Mouse (Mus musculus) cerebellum, adult 9-10 months (tissue): Measurements from ENCODE around the gene Ankle1.

ENCODE experiments used
- DNase-seq: peaks from one replicate; pipeline ENCODE4 v3.0.0; 2022

Gene Ankle1

GRCm38 (mm10) chr8:71381971-71382961 is 23.5 kb upstream of the Ankle1 start:
- peak; percentile 86 for DNase-seq

- DNase-seq: peak; percentile 42
Measured at GRCm38 (mm10) chr8:71383396-71383795, 22.4 kb upstream of the Ankle1 start.

GRCm38 (mm10) chr8:71383860-71384259 is 21.9 kb upstream of the Ankle1 start:
- DNase-seq: no peak

GRCm38 (mm10) chr8:71385212-71385835 is 20.5 kb upstream of the Ankle1 start:
- DNase-seq: no peak

GRCm38 (mm10) chr8:71388267-71388666 is 17.5 kb upstream of the Ankle1 start:
- DNase-seq: no peak

GRCm38 (mm10) chr8:71391696-71392095 is 14.1 kb upstream of the Ankle1 start:
- DNase-seq: no peak

GRCm38 (mm10) chr8:71392391-71392790 is 13.4 kb upstream of the Ankle1 start:
- DNase-seq: no peak

- DNase-seq: no peak
Measured at GRCm38 (mm10) chr8:71392871-71393270, 12.9 kb upstream of the Ankle1 start.

- no peak for DNase-seq
Measured at GRCm38 (mm10) chr8:71394481-71394880, 11.3 kb upstream of the Ankle1 start.

GRCm38 (mm10) chr8:71395071-71395470 is 10.7 kb upstream of the Ankle1 start:
- DNase-seq: peak; percentile 52

GRCm38 (mm10) chr8:71395629-71396028 is 10.2 kb upstream of the Ankle1 start, which contains the start of gene Ushbp1:
Ushbp1 (minus strand) TSS chr8:71395802.
- peak; percentile 61 for DNase-seq

GRCm38 (mm10) chr8:71396639-71397305 is 9.0 kb upstream of the Ankle1 start, which contains the start of gene Babam1:
Babam1 (plus strand) TSS chr8:71396861.
- DNase-seq: peak; percentile 98

GRCm38 (mm10) chr8:71397701-71398100 is 8.1 kb upstream of the Ankle1 start:
- peak; percentile 47 for DNase-seq

- DNase-seq: no peak
Measured at GRCm38 (mm10) chr8:71400826-71401225, 5.0 kb upstream of the Ankle1 start.

- DNase-seq: no peak
Measured at GRCm38 (mm10) chr8:71401454-71401853, 4.4 kb upstream of the Ankle1 start.

- peak; percentile 17 for DNase-seq
Measured at GRCm38 (mm10) chr8:71402446-71402964, 3.3 kb upstream of the Ankle1 start.

GRCm38 (mm10) chr8:71403107-71403885 is 2.5 kb upstream of the Ankle1 start:
- DNase-seq: no peak

- peak; percentile 16 for DNase-seq
Measured at GRCm38 (mm10) chr8:71404011-71404410, 1.8 kb upstream of the Ankle1 start.

- peak; percentile 43 for DNase-seq
Measured at GRCm38 (mm10) chr8:71404951-71405351, 859 bp upstream of the Ankle1 start.

- peak; percentile 57 for DNase-seq
Measured at GRCm38 (mm10) chr8:71406099-71407015, 547 bp downstream of the Ankle1 start.

GRCm38 (mm10) chr8:71407441-71407840 is 1.6 kb downstream of the Ankle1 start:
- peak; percentile 19 for DNase-seq
